Mouse (Mus musculus): ENCODE results near the gene Sox18.
A peak's percentile ranks its signal among the peaks of the same experiment; 100 is the strongest.

Sox18 gene

GRCm38 (mm10) chr2:181679951-181680715 lies 8.7 kb upstream of the Sox18 start, which contains the start of gene Tcea2:
TSS of gene Tcea2 (plus strand) at chr2:181680310.
- no peak for DNase-seq (ENCODE audit: low spot score)

GRCm38 (mm10) chr2:181678780-181679179 lies 7.3 kb upstream of the Sox18 start:
- peak; percentile 82 for DNase-seq (ENCODE audit: low spot score)

GRCm38 (mm10) chr2:181677755-181678098 lies 6.3 kb upstream of the Sox18 start:
- no peak for DNase-seq (ENCODE audit: low spot score)

DNA sequence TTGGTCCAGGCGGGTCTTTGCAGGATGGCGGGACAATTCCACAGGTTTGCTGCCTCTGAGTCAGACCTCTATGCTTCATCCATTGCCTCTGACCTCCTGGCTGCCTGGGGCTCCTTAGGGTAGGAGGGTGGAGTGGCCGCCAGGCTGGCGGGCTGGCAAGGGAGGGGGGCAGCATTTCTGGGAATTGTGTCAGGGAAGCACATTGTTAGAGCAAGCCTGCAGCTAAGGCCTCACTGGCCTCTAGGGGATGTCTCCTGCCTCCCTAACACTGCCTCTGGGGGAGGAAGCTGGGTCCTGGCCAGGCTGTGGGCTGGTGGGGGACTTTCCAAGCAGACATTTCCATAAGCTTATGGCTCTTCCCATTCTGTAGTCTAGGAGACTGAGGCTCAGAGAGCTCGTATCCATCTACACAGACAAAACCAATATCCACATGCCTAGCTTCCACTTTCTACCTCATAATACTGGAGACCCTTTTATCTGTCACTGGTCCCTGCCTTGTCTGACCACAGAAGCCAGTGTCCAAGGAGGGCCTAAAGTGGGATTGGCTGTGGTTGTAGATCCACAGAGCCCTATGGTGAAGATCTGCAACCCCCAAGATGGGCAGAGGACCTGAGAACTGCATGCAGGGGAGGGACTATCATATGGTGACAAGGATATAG lies 5.8 kb upstream of the Sox18 start:
- DNase-seq (ENCODE audit: low spot score) = no peak

- DNase-seq (ENCODE audit: low spot score) = no peak
Observed at GRCm38 (mm10) chr2:181676424-181676823, 5.0 kb upstream of the Sox18 start.

DNA sequence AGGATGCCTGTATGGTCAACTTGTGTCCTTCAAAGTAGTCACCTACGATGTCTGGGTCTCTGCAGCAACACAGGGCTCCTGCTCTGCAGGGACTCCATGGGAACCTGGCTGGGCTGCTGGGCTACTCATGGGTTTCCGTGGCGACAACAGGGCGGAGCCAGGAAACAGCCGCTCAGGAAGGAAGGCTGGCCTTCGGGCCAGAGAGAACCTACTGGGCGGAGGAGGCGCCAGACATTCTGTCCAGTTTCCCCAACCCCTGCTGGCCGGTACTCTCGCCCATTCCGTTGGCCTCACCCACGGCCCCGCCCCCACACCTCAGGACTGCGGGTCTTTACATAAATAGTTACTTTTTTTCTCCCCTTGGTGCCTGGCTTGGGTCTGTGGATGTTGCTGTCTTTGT lies 4.0 kb upstream of the Sox18 start:
- DNase-seq (ENCODE audit: low spot score) = no peak

- no peak for DNase-seq (ENCODE audit: low spot score)
Observed at GRCm38 (mm10) chr2:181674934-181675333, 3.5 kb upstream of the Sox18 start.

GRCm38 (mm10) chr2:181673501-181673900 lies 2.1 kb upstream of the Sox18 start:
- DNase-seq (ENCODE audit: low spot score) = no peak

- DNase-seq (ENCODE audit: low spot score) = no peak
Observed at GRCm38 (mm10) chr2:181671984-181672383, 544 bp upstream of the Sox18 start.

DNA sequence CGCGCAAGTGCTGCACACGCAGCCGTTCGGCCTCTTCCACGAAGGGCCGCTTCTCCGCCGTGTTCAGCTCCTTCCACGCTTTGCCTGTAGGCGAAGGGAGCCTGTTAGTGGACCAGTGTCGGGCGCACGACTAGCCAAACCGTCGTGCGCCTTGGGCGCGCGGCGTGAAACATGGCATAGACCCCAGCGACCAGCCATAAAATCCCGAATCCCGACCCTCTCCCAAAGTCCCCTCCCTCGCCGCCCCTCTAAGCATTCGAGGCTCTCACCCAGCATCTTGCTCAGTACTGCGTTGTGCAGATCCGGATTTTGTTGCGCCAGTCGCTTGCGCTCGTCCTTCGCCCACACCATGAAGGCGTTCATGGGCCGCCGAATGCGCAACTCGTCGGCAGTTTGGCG lies 528 bp downstream of the Sox18 start:
- no peak for DNase-seq (ENCODE audit: low spot score)

DNA sequence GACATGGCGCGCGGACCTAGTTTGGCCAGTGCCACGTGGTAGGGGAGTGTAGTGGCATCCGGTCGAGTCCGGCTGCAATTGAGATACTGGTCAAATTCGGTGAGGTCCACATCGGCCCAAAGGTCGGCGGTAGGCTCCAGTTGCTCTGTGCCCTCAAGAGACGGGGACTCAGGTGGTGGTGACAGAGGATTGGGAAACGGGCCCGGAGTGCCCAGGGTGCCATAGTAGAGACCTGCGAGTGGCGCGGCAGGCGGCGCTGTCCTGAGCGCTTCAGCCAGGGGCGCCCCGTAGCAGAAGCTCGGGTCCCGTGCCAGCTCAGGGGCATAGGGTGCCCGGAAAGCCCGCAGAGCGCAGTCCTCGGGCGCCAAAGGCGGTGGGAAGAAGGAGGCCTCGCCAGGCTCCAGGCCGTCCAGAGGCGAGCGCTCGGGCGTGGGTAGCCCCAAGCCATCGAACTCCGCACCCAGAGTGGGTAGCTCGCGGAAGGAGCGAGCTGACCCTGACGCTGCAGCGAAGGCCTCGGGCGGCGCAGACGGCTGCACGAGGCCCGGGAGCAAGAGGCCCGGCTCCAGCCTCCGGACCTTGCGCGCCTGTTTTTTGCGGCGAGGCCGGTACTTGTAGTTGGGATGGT lies 1.0 kb downstream of the Sox18 start:
- DNase-seq (ENCODE audit: low spot score) = no peak

DNA sequence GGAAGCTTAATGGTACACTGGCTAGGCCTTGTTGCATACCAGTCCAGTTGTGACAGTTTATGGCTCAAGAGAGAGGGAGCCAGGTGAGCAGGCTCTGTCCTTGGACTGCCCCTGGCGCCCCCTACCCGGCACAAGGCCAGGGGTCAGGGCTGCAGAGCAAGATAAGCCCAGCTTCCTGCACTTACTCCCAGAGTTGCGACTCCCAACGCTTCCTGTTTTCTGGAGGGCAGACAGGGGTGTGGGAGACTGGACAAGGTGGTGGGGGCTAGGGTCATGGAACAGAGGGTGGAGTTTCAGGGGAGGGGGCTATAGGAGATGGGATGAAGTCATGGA lies 8.2 kb downstream of the Sox18 start:
- no peak for DNase-seq (ENCODE audit: low spot score)

- no peak for DNase-seq (ENCODE audit: low spot score)
Observed at GRCm38 (mm10) chr2:181662620-181663297, 8.7 kb downstream of the Sox18 start.

DNA sequence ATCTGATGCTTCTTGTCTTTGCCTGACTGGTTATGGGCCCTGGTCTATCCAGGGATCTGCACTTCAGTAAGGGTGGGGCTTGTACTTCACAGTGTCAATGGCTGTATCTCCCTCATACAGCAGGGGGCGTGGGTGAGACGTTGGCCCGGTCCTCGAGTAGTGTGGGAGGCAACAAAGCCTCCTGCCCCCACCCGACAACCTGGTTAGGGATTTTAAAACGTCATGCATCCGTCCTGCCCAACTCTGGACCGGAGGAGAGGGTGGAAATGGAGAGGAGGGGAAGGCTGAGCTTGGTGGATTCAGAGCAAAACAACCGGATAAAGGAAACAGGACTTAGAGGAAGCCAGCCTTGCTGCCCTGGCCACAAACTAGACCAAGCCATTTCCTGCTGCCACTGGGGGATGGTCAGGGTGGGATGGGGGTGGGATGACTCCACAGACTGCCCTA lies 11.8 kb downstream of the Sox18 start:
- peak; percentile 86 for DNase-seq (ENCODE audit: low spot score)

DNA sequence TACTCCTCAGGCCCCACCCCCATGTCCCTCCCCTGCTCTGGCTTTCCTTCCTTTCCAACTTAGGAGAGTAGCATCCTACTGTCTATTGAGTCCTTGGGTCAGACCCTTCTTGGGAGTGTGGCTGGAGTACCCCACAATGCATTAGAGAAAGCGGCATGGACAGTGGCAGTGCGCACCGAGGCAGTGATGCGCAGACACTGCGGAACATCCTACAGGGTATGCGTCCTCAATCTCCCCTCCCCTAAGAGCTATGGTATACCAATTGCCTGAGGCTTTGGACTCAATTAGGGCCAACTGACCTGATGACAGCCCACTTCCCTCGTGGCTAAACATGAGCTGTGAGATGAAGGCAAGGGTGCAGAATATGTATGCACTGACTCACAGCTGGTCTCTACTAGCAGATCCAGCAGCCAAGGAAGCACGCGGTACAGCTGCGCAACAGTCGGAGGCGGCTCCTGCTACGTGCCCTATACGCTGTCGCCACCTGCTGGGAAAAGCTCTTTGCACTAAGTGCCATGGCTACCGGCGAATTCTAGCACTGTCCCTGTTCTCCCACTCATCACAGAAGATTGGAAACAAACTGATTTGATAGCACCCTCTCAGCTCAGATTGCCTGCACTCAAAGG lies 12.4 kb downstream of the Sox18 start:
- no peak for DNase-seq (ENCODE audit: low spot score)

- DNase-seq (ENCODE audit: low spot score) = no peak
Observed at GRCm38 (mm10) chr2:181658528-181658927, 12.9 kb downstream of the Sox18 start.

DNA sequence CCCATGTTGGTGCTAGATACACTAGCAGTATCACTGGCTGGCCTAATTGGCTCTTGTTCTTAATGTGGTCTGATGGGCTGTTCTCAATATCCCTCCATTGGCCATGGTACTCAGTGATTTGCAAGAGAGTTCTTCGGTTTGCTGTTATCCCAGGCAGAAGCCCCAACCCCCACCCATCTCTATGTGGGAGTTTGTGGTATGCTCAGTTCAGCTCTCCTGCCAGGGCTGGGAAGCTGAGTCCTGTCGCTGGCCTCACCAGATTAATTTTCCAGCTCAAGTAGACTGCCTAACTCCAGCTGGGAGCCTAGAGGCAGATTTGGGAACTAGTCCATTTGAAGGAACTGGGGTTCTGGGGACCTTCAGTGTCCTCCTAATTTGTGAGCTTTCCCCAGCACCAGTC lies 14.0 kb downstream of the Sox18 start:
- DNase-seq (ENCODE audit: low spot score) = no peak

- DNase-seq (ENCODE audit: low spot score) = no peak
Observed at GRCm38 (mm10) chr2:181656734-181657133, 14.7 kb downstream of the Sox18 start, which contains the start of gene Gm29797. TSS of gene Gm29797 (plus strand) at chr2:181657034.

GRCm38 (mm10) chr2:181653523-181653922 lies 17.9 kb downstream of the Sox18 start:
- no peak for DNase-seq (ENCODE audit: low spot score)

DNA sequence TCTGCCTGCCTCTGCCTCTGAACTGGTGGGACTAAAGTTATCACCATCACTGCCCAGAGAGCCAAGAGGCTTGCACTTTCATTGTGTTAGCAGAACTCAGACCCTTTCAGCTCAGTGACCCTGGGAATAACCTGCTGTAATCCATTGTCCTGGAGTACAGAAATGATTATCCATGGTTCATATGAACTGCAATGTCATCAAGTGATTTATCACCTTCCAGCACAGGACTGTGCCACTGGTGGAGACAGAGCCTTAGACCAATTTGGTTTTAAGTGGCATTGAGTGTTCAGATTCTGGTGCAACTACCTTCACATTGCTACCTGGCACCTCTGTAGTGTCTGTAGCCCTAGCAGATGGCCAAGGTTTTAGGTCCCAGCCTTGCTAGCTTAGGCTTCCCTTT lies 18.4 kb downstream of the Sox18 start:
- no peak for DNase-seq (ENCODE audit: low spot score)

GRCm38 (mm10) chr2:181648926-181649325 lies 22.5 kb downstream of the Sox18 start:
- no peak for DNase-seq (ENCODE audit: low spot score)

Data from layer of hippocampus, adult 9-10 months (tissue).